Mouse (Mus musculus) liver, adult 2 months (tissue): ENCODE measurements around the gene Ptges2. TPM values are rescaled to one million over a fixed set of nuclear protein-coding genes. Genes with fewer than 3 reads are reported as not detected.

Experiments
- DNase-seq: peaks from one replicate; pipeline ENCODE4 v3.0.0-alpha.2; 2011; ENCODE audit warnings: low read depth, low spot score; ENCODE audit errors: extremely low read depth
- H3K27ac ChIP-seq: fragments of 200-500 bp; replicated peaks from 2 replicates; pipeline ENCODE4 v1.5.1; 2012; ENCODE audit warnings: low read depth, mild to moderate bottlenecking, control low read depth, inconsistent platforms, low read length; ENCODE audit not compliant: insufficient read depth
- H3K27me3 ChIP-seq: fragments of 200-500 bp; 2 replicates; pipeline ENCODE4 v1.6.1; 2012; ENCODE audit warnings: mild to moderate bottlenecking, moderate library complexity, low read length, inconsistent platforms; ENCODE audit not compliant: control insufficient read depth, insufficient read depth
- H3K36me3 ChIP-seq: fragments of 200-500 bp; 2 replicates; pipeline ENCODE4 v1.6.1; 2012; ENCODE audit warnings: low read length, inconsistent platforms; ENCODE audit not compliant: control insufficient read depth, insufficient read depth
- H3K4me1 ChIP-seq: fragments of 200-500 bp; 2 replicates; pipeline ENCODE4 v1.6.1; 2011; ENCODE audit warnings: low read length; ENCODE audit not compliant: control insufficient read depth, insufficient read depth
- H3K4me3 ChIP-seq: fragments of 200-500 bp; 2 replicates; pipeline ENCODE4 v1.5.1; 2011; ENCODE audit warnings: low read depth, mild to moderate bottlenecking, control low read depth, low read length, moderate library complexity; ENCODE audit not compliant: insufficient read depth
- H3K79me2 ChIP-seq: fragments of 200-500 bp; 2 replicates; pipeline ENCODE4 v1.6.1; 2012; ENCODE audit warnings: inconsistent platforms, mild to moderate bottlenecking, low read length, moderate library complexity; ENCODE audit not compliant: control insufficient read depth, insufficient read depth
- H3K9ac ChIP-seq: fragments of 200-500 bp; 2 replicates; pipeline ENCODE4 v1.6.1; 2012; ENCODE audit warnings: low read depth, mild to moderate bottlenecking, control low read depth, inconsistent platforms, low read length
- CTCF ChIP-seq: fragments of 200-500 bp; IDR thresholded peaks from 2 replicates; pipeline ENCODE4 v1.5.1; 2011; ENCODE audit warnings: low read depth, low read length, control low read depth
- POLR2A ChIP-seq: fragments of 200-500 bp; IDR thresholded peaks from 2 replicates; pipeline ENCODE4 v1.6.1; 2011; ENCODE audit warnings: low read length, control low read depth; ENCODE audit not compliant: insufficient read depth; ENCODE audit errors: extremely low read depth
- WGBS: fragments of 180-500 bp; shearing (Covaris S2); methylation state at CpG from one replicate; pipeline ENCODE4 v1.1.7; 2018; 5-methylcytosine and 5-hydroxymethylcytosine counted together
- polyA plus RNA-seq: library from polyadenylated mRNA; depleted of rRNA; stranded (reverse); fragments of >200 nt; gene quantifications from 2 replicates; pipeline ENCODE4 v1.2.3, GENCODE M21; 2012; rRNA removed
- total RNA-seq: library from RNA; depleted of rRNA; stranded (reverse); fragments of >200 nt; gene quantifications from 2 replicates; pipeline ENCODE4 v1.2.3, GENCODE M21; 2014; rRNA removed

Ptges2 gene
- total RNA-seq: 22.6 and 30.7 TPM in 2 replicates
- 24.4 and 25.5 TPM in 2 replicates for polyA plus RNA-seq

DNA sequence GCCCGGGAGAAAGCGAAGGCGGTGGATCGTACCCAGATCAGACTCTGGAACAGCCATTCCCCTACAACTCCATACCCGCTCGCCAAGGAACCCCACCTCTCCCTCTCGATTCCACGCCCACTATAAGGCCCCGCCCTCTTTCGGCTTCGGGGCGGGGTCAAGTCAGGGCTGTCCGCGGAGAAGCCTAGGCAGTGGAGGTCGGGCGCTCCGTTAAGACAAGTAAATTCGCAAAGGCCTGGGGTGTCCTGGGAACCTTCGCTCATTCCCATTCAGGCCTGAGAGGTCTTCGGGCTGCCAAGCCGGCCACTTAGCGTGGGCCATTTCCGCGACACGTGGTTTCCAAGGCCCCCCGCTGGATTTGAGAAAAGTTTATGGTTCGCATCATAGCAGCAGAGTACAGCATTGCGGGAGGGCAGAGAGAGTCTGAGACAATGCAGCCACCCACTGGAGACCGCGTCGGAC, at the start of gene Ptges2:
Gene Ptges2 (plus strand): TSS at position 413 of the 462 bp plus-strand sequence.
- peak within 1 kb of the TSS; percentile 82 for H3K27ac ChIP-seq
- H3K9ac ChIP-seq: peak within 1 kb of the TSS; percentile 86
- peaks cover 8% of the 10 kb centered on the region; the same call in 1 of the 2 replicates for H3K79me2 ChIP-seq
- WGBS: under 1% methylated on average over 31 of the region's 31 CpGs
- DNase-seq: peak; percentile 77
- no peaks in the 10 kb centered on the region for H3K27me3 ChIP-seq
- no peak for TF ChIP-seq CTCF
- TF ChIP-seq POLR2A: peak; percentile 65; the same call in 1 of the 2 replicates
- peaks cover 8% of the 10 kb centered on the region for H3K4me1 ChIP-seq
- H3K36me3 ChIP-seq: no peaks in the 10 kb centered on the region
- peak within 1 kb of the TSS; percentile 75 for H3K4me3 ChIP-seq

DNA sequence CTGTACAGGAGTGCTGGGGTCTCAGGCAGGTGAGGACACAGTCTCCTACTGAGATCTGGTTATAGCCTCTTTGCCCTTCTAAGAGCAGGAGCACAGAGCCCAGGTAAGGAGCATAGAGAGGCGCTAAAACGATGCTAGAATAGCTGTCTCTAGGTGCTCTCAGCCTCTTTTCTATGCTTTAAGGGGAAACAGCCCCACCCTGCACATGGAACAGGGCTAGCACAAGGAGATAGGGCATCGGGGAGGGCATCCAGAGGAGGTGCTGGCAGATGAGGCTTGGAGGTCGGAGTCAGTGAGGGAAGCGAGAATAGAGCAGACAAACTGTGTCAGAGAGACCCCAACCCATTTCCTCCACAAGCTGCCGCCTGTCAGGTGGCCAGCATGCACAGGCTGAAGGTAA, 48.7 kb upstream of the Ptges2 start:
- H3K27me3 ChIP-seq: 0 out of 2 replicates have a peak, but pooled peaks cover 1% of the 10 kb centered on the region
- no peak overlapping the region for H3K27ac ChIP-seq
- H3K79me2 ChIP-seq: no peaks in the 10 kb centered on the region
- TF ChIP-seq CTCF: no peak
- no peak for TF ChIP-seq POLR2A
- no peaks in the 10 kb centered on the region for H3K4me1 ChIP-seq
- H3K36me3 ChIP-seq: no peaks in the 10 kb centered on the region
- no peak overlapping the region for H3K4me3 ChIP-seq
- H3K9ac ChIP-seq: no peak overlapping the region
- no peak for DNase-seq
- 86% methylated on average over 6 of the region's 6 CpGs for WGBS

DNA sequence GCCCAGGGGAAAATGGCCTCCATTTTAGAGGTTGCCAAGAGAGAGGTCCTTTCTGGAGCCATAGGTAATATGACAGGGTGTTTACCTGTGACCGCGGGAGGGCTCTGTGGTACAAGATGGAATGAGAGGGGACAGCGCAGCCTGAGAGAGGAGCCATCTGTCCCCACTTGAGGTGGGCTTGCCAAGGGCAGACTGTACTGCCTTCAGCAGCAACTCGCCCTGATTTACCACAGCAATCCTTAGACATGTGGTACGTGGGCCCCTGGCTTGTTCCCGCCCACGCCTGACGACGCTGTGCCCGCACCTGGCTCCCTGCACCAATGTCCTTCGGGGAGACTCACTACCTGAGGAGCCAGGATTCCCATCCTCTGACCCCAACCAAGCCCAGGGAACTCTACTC, 47.4 kb upstream of the Ptges2 start:
- no peaks in the 10 kb centered on the region for H3K36me3 ChIP-seq
- H3K9ac ChIP-seq: no peak overlapping the region
- H3K27me3 ChIP-seq: peaks cover 12% of the 10 kb centered on the region; the same call in 1 of the 2 replicates
- no peak overlapping the region for H3K4me3 ChIP-seq
- TF ChIP-seq CTCF (no peak), POLR2A (no peak)
- no peaks in the 10 kb centered on the region for H3K79me2 ChIP-seq
- DNase-seq: no peak
- H3K4me1 ChIP-seq: no peaks in the 10 kb centered on the region
- no peak overlapping the region for H3K27ac ChIP-seq
- WGBS: 90% methylated on average over 11 of the region's 11 CpGs

DNA sequence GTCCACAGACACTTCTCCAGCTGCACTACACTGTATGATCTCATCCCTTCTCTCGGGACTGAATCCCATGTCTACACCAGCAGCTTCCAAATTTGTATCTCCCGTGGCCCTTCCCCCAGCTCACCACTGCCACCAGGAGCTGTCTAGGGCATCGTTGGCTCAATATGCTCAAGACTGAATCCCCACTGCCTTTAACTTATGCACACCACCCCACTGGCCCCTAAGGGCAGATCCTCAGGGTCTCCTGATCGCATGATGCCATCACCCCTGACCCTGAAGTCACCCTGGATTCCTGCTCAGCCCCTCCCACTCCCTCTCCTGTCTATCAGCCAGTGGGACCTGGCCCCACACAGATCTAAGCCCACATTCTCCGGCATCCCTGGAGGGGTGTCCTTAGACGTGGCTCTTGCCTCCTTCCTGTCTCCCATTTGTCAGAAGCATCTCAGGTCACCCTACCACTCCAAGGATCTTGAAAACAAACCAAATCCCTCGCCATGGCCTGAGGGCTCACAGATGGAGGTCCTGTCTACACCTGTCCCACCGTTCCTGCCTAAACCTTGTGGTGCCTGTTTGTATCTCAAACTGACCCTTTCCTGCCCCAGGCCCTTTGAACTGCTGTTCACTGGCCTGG, 46.0 kb upstream of the Ptges2 start:
- TF ChIP-seq CTCF (no peak), POLR2A (no peak)
- Histone ChIP-seq H3K4me1 (no peaks in the 10 kb centered on the region), H3K27ac (no peak overlapping the region), H3K79me2 (no peaks in the 10 kb centered on the region), H3K36me3 (no peaks in the 10 kb centered on the region), H3K4me3 (no peak overlapping the region), H3K9ac (no peak overlapping the region), H3K27me3 (peaks cover 12% of the 10 kb centered on the region; the same call in 1 of the 2 replicates)
- no peak for DNase-seq
- WGBS: 65% methylated on average over 8 of the region's 8 CpGs

DNA sequence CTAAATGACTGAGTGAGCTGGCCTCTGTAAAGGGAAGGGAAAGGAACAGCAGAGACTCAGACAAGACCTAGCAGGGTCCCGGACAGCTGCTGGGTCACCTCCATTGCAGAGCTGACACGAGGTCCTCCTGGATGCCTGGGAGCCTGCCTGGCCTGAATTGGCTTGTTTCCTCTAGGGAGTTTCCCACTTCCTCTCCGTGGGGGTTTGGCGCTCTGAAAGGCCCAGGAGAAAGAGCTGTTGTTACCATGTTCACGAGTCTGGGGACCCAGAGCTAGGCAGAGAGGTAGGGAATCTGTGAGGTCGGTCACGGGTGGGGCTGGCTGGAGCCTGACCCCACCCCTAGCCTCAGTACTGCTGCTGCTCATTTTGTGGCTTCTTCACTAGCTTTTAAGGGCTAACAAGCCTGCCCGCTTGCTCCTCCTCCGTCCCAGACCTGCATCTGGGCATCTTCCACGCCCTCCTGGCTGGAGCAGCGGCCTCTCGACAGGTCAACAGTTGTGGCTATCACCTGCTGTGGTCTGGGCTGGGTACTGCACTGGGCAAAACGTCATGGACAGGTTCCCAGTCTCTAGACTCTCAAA, 45.1 kb upstream of the Ptges2 start:
- WGBS: 71% methylated on average over 13 of the region's 13 CpGs
- H3K36me3 ChIP-seq: no peaks in the 10 kb centered on the region
- no peak overlapping the region for H3K9ac ChIP-seq
- peaks cover 12% of the 10 kb centered on the region; the same call in 1 of the 2 replicates for H3K27me3 ChIP-seq
- TF ChIP-seq POLR2A: no peak
- no peak for TF ChIP-seq CTCF
- no peak overlapping the region for H3K4me3 ChIP-seq
- H3K4me1 ChIP-seq: no peaks in the 10 kb centered on the region
- no peaks in the 10 kb centered on the region for H3K79me2 ChIP-seq
- no peak for DNase-seq
- H3K27ac ChIP-seq: no peak overlapping the region

DNA sequence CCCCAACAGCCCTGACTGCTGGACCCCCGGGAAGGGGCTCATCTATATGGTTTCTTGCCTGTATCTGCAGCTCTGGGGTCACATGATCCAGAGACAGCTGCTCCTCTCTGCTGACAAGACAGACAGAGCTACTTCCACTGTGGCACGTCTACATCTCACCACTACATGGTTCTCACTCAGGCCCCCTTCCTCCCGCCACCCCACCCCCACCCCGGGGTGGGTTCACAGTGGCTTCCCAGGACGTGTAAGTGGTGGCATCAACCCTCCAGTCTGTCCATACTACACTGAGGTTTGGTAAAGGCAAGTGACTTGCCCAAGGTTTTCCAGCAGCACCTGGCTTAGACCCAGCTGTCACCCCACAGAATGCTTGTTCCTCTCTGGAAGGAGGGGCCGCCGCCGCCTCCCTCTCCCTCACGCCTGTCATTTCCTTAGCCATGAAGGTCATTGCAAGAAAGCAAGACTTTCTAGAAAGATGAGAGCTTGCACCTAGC, 44.2 kb upstream of the Ptges2 start:
- H3K27me3 ChIP-seq: peaks cover 12% of the 10 kb centered on the region; the same call in 1 of the 2 replicates
- 70% methylated on average over 9 of the region's 9 CpGs for WGBS
- H3K4me3 ChIP-seq: no peak overlapping the region

More for the DNA sequence above, 44.2 kb upstream of the Ptges2 start:
- no peaks in the 10 kb centered on the region for H3K36me3 ChIP-seq
- no peak overlapping the region for H3K27ac ChIP-seq
- DNase-seq: no peak
- no peaks in the 10 kb centered on the region for H3K4me1 ChIP-seq
- H3K79me2 ChIP-seq: no peaks in the 10 kb centered on the region
- TF ChIP-seq POLR2A (no peak), CTCF (no peak)
- no peak overlapping the region for H3K9ac ChIP-seq
